Mouse (Mus musculus) myocyte (in vitro differentiated cells): ENCODE data around the gene Ubqln1. TPM values are rescaled to one million over a fixed set of nuclear protein-coding genes. Genes with fewer than 3 reads are reported as not detected.

Source experiments
- H3K27me3 ChIP-seq: one replicate; pipeline ENCODE4 v1.6.1; 2011; ENCODE audit not compliant: control insufficient read depth, insufficient read depth, insufficient read length
- H3K36me3 ChIP-seq: one replicate; pipeline ENCODE4 v1.6.1; 2011; ENCODE audit not compliant: control insufficient read depth, insufficient read depth
- H3K4me2 ChIP-seq: one replicate; pipeline ENCODE4 v1.6.1; 2011; ENCODE audit warnings: low read depth, control low read depth
- H3K4me3 ChIP-seq: one replicate; pipeline ENCODE4 v1.5.1; 2011; ENCODE audit warnings: mild to moderate bottlenecking, control low read depth, moderate library complexity
- H3K79me2 ChIP-seq: one replicate; pipeline ENCODE4 v1.6.1; 2011; ENCODE audit not compliant: control insufficient read depth, insufficient read depth
- H3ac ChIP-seq: one replicate; pipeline ENCODE4 v1.6.1; 2011; ENCODE audit not compliant: control insufficient read depth, insufficient read length
- CEBPB ChIP-seq: IDR thresholded peaks from 2 replicates; pipeline ENCODE4 v1.6.1; 2011; ENCODE audit warnings: mild to moderate bottlenecking, moderate library complexity; ENCODE audit not compliant: poor library complexity, insufficient read depth, severe bottlenecking
- E2F4 ChIP-seq: IDR thresholded peaks from one replicate; pipeline ENCODE4 v1.6.1; 2011; ENCODE audit warnings: mild to moderate bottlenecking, control low read depth, moderate library complexity; ENCODE audit not compliant: insufficient read depth
- MAX ChIP-seq: IDR thresholded peaks from one replicate; pipeline ENCODE4 v1.6.1; 2011; ENCODE audit warnings: low read depth, mild to moderate bottlenecking, control low read depth
- MYOD1 ChIP-seq, 3 experiments: IDR thresholded peaks; one replicate each; pipeline ENCODE4 v1.6.1; 2011; ENCODE audit warnings: control low read depth in 2 of 3, low read depth in 2 of 3, mild to moderate bottlenecking in 2 of 3, moderate library complexity in 1 of 3; ENCODE audit not compliant: insufficient read length in 2 of 3, control insufficient read depth in 1 of 3
- MYOG ChIP-seq, 3 experiments: IDR thresholded peaks; one replicate each; pipeline ENCODE4 v1.6.1; 2011; ENCODE audit warnings: control low read depth in 2 of 3, low read depth in 2 of 3, mild to moderate bottlenecking in 2 of 3; ENCODE audit not compliant: insufficient read length in 2 of 3, control insufficient read depth in 1 of 3, insufficient read depth in 1 of 3
- POLR2A ChIP-seq: IDR thresholded peaks from one replicate; pipeline ENCODE4 v1.6.1; 2011; ENCODE audit warnings: low read depth, mild to moderate bottlenecking, control low read depth, moderate library complexity; ENCODE audit not compliant: insufficient read length
- POLR2AphosphoS2 ChIP-seq: IDR thresholded peaks from one replicate; pipeline ENCODE4 v1.6.1; 2011; ENCODE audit warnings: low read depth, control low read depth; ENCODE audit not compliant: insufficient read length
- REST ChIP-seq: IDR thresholded peaks from one replicate; pipeline ENCODE4 v1.6.1; 2011; ENCODE audit warnings: mild to moderate bottlenecking, control low read depth, moderate library complexity; ENCODE audit not compliant: insufficient read depth, insufficient read length
- SRF ChIP-seq: IDR thresholded peaks from one replicate; pipeline ENCODE4 v1.6.1; 2011; ENCODE audit warnings: low read depth; ENCODE audit not compliant: control insufficient read depth, insufficient read length
- TCF12 ChIP-seq: IDR thresholded peaks from one replicate; pipeline ENCODE4 v1.6.1; 2011; ENCODE audit warnings: mild to moderate bottlenecking, control low read depth; ENCODE audit not compliant: poor library complexity, insufficient read depth, severe bottlenecking
- TCF3 ChIP-seq: IDR thresholded peaks from one replicate; pipeline ENCODE4 v1.6.1; 2011; ENCODE audit warnings: low read depth, control low read depth; ENCODE audit not compliant: insufficient read length
- USF1 ChIP-seq: IDR thresholded peaks from one replicate; pipeline ENCODE4 v1.6.1; 2011; ENCODE audit warnings: low read depth, mild to moderate bottlenecking, control low read depth, moderate library complexity
- polyA plus RNA-seq: library from polyadenylated mRNA; unstranded; fragments of >200 nt; fragmentation: generic; extraction: Trizol; gene quantifications from one replicate; pipeline ENCODE4 v1.2.1, GENCODE M21; 2012; ENCODE audit warnings: missing spikeins

Gene Ubqln1
- polyA plus RNA-seq, 1 experiment, result 58.2 TPM

DNA sequence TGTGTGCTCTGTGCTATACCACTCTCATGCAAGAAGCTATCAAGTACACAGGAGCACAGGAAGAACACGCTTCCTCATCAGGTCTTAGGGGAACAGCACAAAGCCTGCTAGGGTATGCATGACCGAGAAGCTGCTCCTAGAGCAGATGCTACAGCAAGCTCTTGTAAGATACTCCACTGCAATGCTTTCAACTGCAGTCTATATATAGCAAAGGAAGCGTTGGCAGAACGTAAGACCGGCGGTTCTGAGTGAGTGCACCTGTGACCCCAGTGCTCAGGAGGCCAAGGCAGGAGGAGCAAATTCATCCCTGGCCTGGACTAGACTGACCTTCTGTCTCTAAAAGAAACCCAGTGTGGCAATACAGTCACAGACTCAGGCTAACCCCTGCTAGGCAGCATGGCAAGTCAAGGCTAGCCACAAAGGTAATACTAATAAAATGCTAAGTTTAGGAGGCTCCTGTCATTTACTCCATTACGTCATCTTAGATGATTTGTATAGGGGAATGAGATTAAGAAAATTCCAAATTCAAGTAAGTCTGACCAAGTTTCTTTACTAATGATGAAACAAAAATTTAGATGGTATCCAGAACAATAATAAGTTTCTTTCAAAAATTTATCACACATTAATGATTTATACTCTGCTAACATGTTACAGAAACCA, 17.3 kb downstream of the Ubqln1 start:
- no peak overlapping the region for H3K4me3 ChIP-seq
- H3K36me3 ChIP-seq, result peaks cover 35% of the 10 kb centered on the region
- peaks cover 74% of the 10 kb centered on the region for H3K79me2 ChIP-seq
- no peak for TF ChIP-seq E2F4
- H3K27me3 ChIP-seq, result no peaks in the 10 kb centered on the region
- H3ac ChIP-seq, result no peak overlapping the region
- no peak overlapping the region for H3K4me2 ChIP-seq

DNA sequence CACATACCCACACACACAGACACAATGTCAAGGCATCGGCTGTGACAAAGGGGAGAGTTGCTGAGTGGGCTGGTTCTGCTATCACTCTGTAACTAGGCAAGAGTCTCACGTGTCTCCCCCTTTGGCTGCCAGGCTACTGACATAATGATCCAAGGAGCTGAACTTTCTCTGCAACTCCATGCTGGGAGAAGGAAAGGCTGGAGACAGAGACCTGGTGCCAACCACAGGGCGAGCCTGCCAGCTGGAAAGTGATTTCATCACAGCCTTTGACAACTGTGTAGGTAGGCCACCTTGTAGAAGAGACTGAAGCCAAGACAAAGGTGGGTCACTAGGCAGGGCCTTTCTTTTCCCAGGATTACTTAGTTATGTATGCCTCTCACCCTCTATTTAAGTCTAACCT, 18.2 kb downstream of the Ubqln1 start:
- no peak for TF ChIP-seq E2F4
- TF ChIP-seq POLR2AphosphoS2, result no peak
- no peak for TF ChIP-seq USF1
- TF ChIP-seq SRF, result no peak
- no peak for TF ChIP-seq MAX
- TF ChIP-seq CEBPB, result no peak
- no peak for TF ChIP-seq TCF3
- TF ChIP-seq POLR2A, result no peak
- no peak for TF ChIP-seq MYOD1 (IDR thresholded peaks at IDR 0.05; ENCODE audit: control insufficient read depth in 1 of 3, insufficient read length in 2 of 3, low read depth in 2 of 3)
- no peak for TF ChIP-seq TCF12
- no peak for TF ChIP-seq REST
- no peak for TF ChIP-seq MYOG (IDR thresholded peaks at IDR 0.05; ENCODE audit: control insufficient read depth in 1 of 3, insufficient read depth in 1 of 3, insufficient read length in 2 of 3, low read depth in 2 of 3)

DNA sequence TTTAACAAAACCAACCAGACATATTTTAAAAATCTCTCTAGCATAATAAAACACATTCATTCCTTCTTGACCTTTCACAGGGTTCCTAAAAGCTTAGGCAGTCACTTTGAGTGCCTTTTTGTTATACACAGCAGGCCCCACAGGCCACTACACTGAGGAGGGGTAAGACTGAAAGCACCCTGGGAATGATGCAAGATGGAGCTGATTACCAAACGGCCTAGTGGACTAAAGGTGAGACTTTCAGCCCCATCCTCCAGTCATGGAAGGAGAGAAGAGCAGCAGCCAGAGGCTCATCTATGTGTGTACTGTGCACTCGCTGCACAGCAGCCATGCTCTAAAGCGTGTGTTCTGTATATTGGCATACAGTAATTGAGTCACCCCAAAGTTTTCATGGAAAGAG, 20.5 kb downstream of the Ubqln1 start:
- Histone ChIP-seq H3ac (no peak overlapping the region), H3K36me3 (peaks cover 57% of the 10 kb centered on the region), H3K4me3 (no peak overlapping the region), H3K27me3 (no peaks in the 10 kb centered on the region), H3K4me2 (no peak overlapping the region), H3K79me2 (peaks cover 46% of the 10 kb centered on the region)
- TF ChIP-seq MYOD1 (IDR thresholded peaks at IDR 0.05; ENCODE audit: control insufficient read depth in 1 of 3, insufficient read length in 2 of 3, low read depth in 2 of 3) (no peak), REST (no peak), MAX (no peak), E2F4 (no peak), POLR2AphosphoS2 (no peak), CEBPB (no peak), POLR2A (no peak), MYOG (IDR thresholded peaks at IDR 0.05; ENCODE audit: control insufficient read depth in 1 of 3, insufficient read depth in 1 of 3, insufficient read length in 2 of 3, low read depth in 2 of 3) (no peak), SRF (no peak)

More for the DNA sequence above, 18.2 kb downstream of the Ubqln1 start:
- peaks cover 65% of the 10 kb centered on the region for H3K79me2 ChIP-seq
- no peak overlapping the region for H3K4me2 ChIP-seq
- H3K4me3 ChIP-seq, result no peak overlapping the region
- no peaks in the 10 kb centered on the region for H3K27me3 ChIP-seq
- H3ac ChIP-seq, result no peak overlapping the region
- peaks cover 37% of the 10 kb centered on the region for H3K36me3 ChIP-seq

DNA sequence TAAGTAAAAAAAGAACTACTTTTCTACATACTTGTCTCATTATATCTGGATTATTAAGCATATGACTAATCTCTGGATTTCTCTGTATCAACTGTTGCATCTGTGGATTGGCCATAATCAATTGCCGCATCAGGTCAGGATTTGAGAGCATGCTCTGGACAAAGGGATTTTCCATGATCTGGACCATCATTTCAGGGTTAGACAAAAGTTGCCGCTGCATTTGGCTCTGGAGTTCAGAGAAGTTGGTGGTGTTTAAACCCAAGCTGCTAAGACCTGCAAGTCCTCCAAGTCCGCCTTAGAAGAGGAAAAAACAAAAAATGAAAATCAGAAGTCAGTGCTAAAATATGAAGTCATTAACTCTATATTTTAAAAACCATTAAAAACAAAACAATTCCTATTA, 22.2 kb downstream of the Ubqln1 start:
- Histone ChIP-seq H3K4me3 (no peak overlapping the region), H3ac (no peak overlapping the region), H3K27me3 (no peaks in the 10 kb centered on the region), H3K36me3 (peaks cover 57% of the 10 kb centered on the region), H3K4me2 (no peak overlapping the region), H3K79me2 (peaks cover 36% of the 10 kb centered on the region)
- no peak for TF ChIP-seq CEBPB
- TF ChIP-seq POLR2AphosphoS2, result no peak
- no peak for TF ChIP-seq MYOD1 (IDR thresholded peaks at IDR 0.05; ENCODE audit: control insufficient read depth in 1 of 3, insufficient read length in 2 of 3, low read depth in 2 of 3)
- no peak for TF ChIP-seq TCF3
- no peak for TF ChIP-seq MAX
- no peak for TF ChIP-seq MYOG (IDR thresholded peaks at IDR 0.05; ENCODE audit: control insufficient read depth in 1 of 3, insufficient read depth in 1 of 3, insufficient read length in 2 of 3, low read depth in 2 of 3)
- no peak for TF ChIP-seq SRF
- TF ChIP-seq E2F4, result no peak
- no peak for TF ChIP-seq TCF12
- TF ChIP-seq USF1, result no peak
- no peak for TF ChIP-seq REST
- TF ChIP-seq POLR2A, result no peak

DNA sequence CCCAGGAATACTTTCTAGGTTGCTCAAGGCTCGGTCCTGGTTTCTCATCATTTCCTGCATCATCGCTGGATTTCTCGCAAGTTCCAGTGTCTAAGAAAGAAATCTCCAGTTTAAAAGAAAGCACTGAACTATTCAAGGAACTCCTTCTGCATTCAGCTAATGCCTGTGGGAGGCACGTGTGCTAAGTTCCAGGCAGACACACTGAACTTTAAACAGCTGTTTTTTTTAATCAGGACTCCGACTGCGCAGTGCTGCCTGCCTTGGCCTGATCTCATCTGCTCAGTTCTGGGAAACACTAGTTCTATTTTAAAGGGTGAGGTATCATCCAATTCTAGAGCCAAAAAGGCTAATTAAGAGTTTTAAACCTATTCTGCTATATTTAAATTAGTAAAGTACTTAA, 23.3 kb downstream of the Ubqln1 start:
- Histone ChIP-seq H3K36me3 (peaks cover 50% of the 10 kb centered on the region), H3ac (no peak overlapping the region), H3K27me3 (no peaks in the 10 kb centered on the region), H3K4me2 (no peak overlapping the region), H3K79me2 (peaks cover 34% of the 10 kb centered on the region), H3K4me3 (no peak overlapping the region)
- TF ChIP-seq MYOG (IDR thresholded peaks at IDR 0.05; ENCODE audit: control insufficient read depth in 1 of 3, insufficient read depth in 1 of 3, insufficient read length in 2 of 3, low read depth in 2 of 3) (no peak), POLR2A (no peak), TCF3 (no peak), TCF12 (no peak), CEBPB (no peak), POLR2AphosphoS2 (no peak), E2F4 (no peak), SRF (no peak), REST (no peak), MAX (no peak), MYOD1 (IDR thresholded peaks at IDR 0.05; ENCODE audit: control insufficient read depth in 1 of 3, insufficient read length in 2 of 3, low read depth in 2 of 3) (no peak)
